Mouse (Mus musculus): ENCODE measurements around the gene Olfr59. TPM values are rescaled to one million over a fixed set of nuclear protein-coding genes. Genes with fewer than 3 reads are reported as not detected.

Olfr59 gene
- total RNA-seq (2021) = not detected

GRCm38 (mm10) chr11:74283436-74283835 is at the start of gene Olfr59:
Gene Olfr59, plus strand, starts transcription at chr11:74283736.
- DNase-seq (ENCODE audit: extremely low spot score in 1 of 2, low spot score in 1 of 2) = no peak

GRCm38 (mm10) chr11:74241201-74241600 is 42.3 kb upstream of the Olfr59 start:
- no peak for DNase-seq (ENCODE audit: extremely low spot score in 1 of 2, low spot score in 1 of 2)

DNA sequence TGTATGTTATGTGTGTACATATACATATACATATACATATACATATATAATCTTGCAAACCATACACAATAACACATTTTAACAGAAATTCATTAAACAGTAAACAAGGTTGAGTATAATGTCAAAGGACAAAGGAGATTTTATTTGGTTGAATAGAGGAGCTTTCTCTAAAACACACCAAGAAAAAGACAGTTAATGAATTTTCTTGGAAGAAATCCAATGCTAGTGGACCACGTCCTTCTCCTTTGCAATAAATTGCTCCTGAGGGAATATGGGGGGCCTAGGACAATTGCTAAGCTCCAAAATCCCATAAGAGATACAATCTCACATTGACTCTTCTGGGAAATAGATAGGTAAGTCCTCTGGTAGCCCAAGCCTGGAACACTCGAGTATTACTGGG is 24.0 kb upstream of the Olfr59 start, which contains the start of gene Olfr406:
Gene Olfr406 (plus strand): TSS at position 301 of the 400 bp plus-strand sequence.
- no peak for DNase-seq (ENCODE audit: extremely low spot score in 1 of 2, low spot score in 1 of 2)

- DNase-seq (ENCODE audit: extremely low spot score in 1 of 2, low spot score in 1 of 2) = no peak
Measured at GRCm38 (mm10) chr11:74287256-74287655, 3.7 kb downstream of the Olfr59 start.

- no peak for DNase-seq (ENCODE audit: extremely low spot score in 1 of 2, low spot score in 1 of 2)
Measured at GRCm38 (mm10) chr11:74326044-74326443, 42.5 kb downstream of the Olfr59 start.

- DNase-seq (ENCODE audit: extremely low spot score in 1 of 2, low spot score in 1 of 2) = no peak
Measured at GRCm38 (mm10) chr11:74328781-74329180, 45.2 kb downstream of the Olfr59 start.

DNA sequence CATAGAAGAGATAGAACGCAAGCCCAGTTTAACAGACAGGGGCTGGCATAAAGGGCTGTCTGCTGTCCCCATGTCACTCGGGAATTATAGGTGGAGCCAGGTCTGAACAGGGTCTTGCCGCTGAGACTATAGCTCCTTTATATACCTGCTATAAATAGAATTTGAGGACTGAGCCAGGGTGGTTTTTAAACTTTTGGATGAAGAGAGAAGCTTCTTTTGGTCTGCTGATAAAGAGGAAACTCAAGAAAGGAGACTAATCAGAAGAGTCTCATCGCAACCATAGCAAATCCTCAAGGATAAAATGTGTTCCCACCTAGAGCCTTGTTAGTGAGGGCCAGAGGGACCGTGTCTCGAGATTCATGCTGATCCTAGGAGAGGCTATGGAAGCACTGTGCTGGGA is 54.4 kb downstream of the Olfr59 start, which contains the start of gene Olfr410:
Gene Olfr410 (minus strand): TSS at position 101 of the 400 bp plus-strand sequence.
- no peak for DNase-seq (ENCODE audit: extremely low spot score in 1 of 2, low spot score in 1 of 2)

Other genes starting within 250 kb of the Olfr59 start
- gene Olfr139, start 227.2 kb upstream of the Olfr59 start, total RNA-seq (2021) = not detected
- not detected for gene Olfr399, start 227.1 kb upstream of the Olfr59 start, total RNA-seq (2021)
- gene Zfp616, start 213.8 kb upstream of the Olfr59 start, total RNA-seq (2021) = not detected
- gene Olfr401, start 170.0 kb upstream of the Olfr59 start, total RNA-seq (2021) = not detected
- gene Olfr402, start 130.2 kb upstream of the Olfr59 start, total RNA-seq (2021) = not detected
- gene Olfr403, start 97.5 kb upstream of the Olfr59 start, total RNA-seq (2021) = not detected
- not detected for gene Olfr43, start 72.4 kb upstream of the Olfr59 start, total RNA-seq (2021)
- gene Olfr406, start 23.9 kb upstream of the Olfr59 start, total RNA-seq (2021) = not detected
- not detected for gene Olfr410, start 54.3 kb downstream of the Olfr59 start, total RNA-seq (2021)
- gene Olfr411, start 68.9 kb downstream of the Olfr59 start, total RNA-seq (2021) = not detected
- not detected for gene Olfr412, start 78.3 kb downstream of the Olfr59 start, total RNA-seq (2021)